Mouse (Mus musculus) spleen, adult 2 months (tissue): Measurements from ENCODE around the gene Rpap1.
A peak's percentile ranks its signal among the peaks of the same experiment; 100 is the strongest.

Experiments
- CTCF ChIP-seq: fragments of 200-500 bp; IDR thresholded peaks from 2 replicates; pipeline ENCODE4 v1.5.1; 2011; ENCODE audit warnings: mild to moderate bottlenecking, inconsistent platforms; ENCODE audit not compliant: insufficient read depth, insufficient read length, insufficient replicate concordance; ENCODE audit errors: extremely low read depth
- POLR2A ChIP-seq: fragments of 200-500 bp; IDR thresholded peaks from 2 replicates; pipeline ENCODE4 v1.6.1; 2011; ENCODE audit warnings: low read depth, low read length, inconsistent platforms

GRCm38 (mm10) chr2:119741581-119742411 is 45.5 kb downstream of the Rpap1 start, which contains the start of gene Itpka:
- peak; percentile 25; the same call in 1 of the 2 replicates for TF ChIP-seq POLR2A
- TF ChIP-seq CTCF = no peak
